Mouse (Mus musculus): Measurements from ENCODE around the gene Tmem190.
"Not testable (repeated sequence)": the region's sequence is repeated elsewhere in the genome, so short reads cannot be mapped to it uniquely, and the experiment has no call there.

Gene Tmem190

GRCm38 (mm10) chr7:4813105-4813791, 30.5 kb downstream of the Tmem190 start:
- no peak for DNase-seq (ENCODE audit: low read depth)

- no peak for DNase-seq (ENCODE audit: low read depth)
Measured at GRCm38 (mm10) chr7:4816559-4816958, 33.8 kb downstream of the Tmem190 start.

- not testable (repeated sequence) for DNase-seq (ENCODE audit: low read depth)
Measured at GRCm38 (mm10) chr7:4820925-4821324, 38.2 kb downstream of the Tmem190 start.

- DNase-seq (ENCODE audit: low read depth) = no peak
Measured at GRCm38 (mm10) chr7:4821690-4822089, 39.0 kb downstream of the Tmem190 start.

GRCm38 (mm10) chr7:4822162-4822907, 39.6 kb downstream of the Tmem190 start:
- DNase-seq (ENCODE audit: low read depth) = no peak

- no peak for DNase-seq (ENCODE audit: low read depth)
Measured at GRCm38 (mm10) chr7:4825365-4825764, 42.6 kb downstream of the Tmem190 start.

- DNase-seq (ENCODE audit: low read depth) = no peak
Measured at GRCm38 (mm10) chr7:4830476-4830875, 47.7 kb downstream of the Tmem190 start.

Data from c-Kit-positive CD71-positive TER-119-negative erythroid progenitor cells, embryonic 14.5 days (primary cell).